Mouse (Mus musculus): ENCODE results near the gene Zan.

GRCm38 (mm10) chr5:137375627-137376026 lies 101.2 kb downstream of the Zan start:
- no peak for TF ChIP-seq POLR2A (IDR thresholded peaks at IDR 0.05; ENCODE audit: borderline replicate concordance, control insufficient read depth, low read depth, low read length)
- TF ChIP-seq CTCF (IDR thresholded peaks at IDR 0.05; ENCODE audit: control insufficient read depth, insufficient read depth, low read length), result no peak
